Mouse (Mus musculus) T-helper 2 cell (primary cell): Measurements from ENCODE around the gene Atp6v1c2.

Experiments used
- in situ Hi-C: fragments of 300-600 bp; cut with MboI, MseI; formaldehyde crosslinking; loops from one replicate; pipeline ENCODE4 v1.15.1; 2025; ENCODE audit warnings: high pct_unique_total_duplicates

Gene Atp6v1c2

DNA sequence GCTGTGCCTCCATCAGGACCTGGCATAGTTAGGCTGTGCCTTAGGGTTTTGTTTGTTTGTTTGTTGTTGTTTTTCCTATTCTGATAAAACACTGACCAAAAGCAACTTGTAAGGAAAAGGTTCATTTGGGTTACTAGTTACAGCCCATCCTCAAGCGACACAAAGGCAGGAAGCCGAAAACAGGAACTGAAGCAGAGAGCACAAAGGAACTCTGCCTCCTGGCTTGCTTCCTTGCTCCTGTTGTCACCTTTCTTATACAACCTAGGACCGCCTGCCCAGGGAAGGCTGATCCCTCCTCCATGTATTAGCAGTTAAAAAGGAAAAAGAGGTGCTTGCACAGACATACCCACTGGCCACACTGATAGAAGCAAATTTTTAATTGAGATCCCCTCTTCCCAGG is 65.3 kb downstream of the Atp6v1c2 start:
- in situ Hi-C loops, result loop anchor here (25.0 kb wide), 1 partner anchor 452 kb away; the partner anchor contains the start of genes E2f6 and Greb1

DNA sequence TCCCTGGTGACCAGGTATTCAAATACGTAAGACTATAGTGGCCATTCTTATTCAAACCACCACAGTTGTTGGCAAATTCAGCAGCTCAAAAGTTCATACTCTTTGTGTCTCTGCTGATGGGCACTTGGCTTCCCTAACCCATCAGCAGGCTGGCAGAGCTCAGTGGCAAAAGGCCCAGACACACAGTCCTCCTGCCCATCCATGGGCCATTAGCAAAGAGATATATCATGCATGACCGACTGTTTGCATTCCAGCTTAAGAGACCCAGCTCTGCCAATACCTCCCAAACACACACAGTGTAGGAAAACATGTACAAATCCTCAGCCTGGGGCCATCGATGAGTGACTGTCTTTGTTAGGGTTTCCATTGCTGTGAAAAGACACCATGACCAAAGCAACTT is 68.2 kb downstream of the Atp6v1c2 start:
- in situ Hi-C loops, result loop anchor here (25.0 kb wide), 1 partner anchor 449 kb away; the partner anchor contains the start of genes E2f6 and Greb1

GRCm38 (mm10) chr12:17258431-17258830 is 70.7 kb downstream of the Atp6v1c2 start:
- in situ Hi-C loops, result loop anchor here (25.0 kb wide), 1 partner anchor 446 kb away; the partner anchor contains the start of genes E2f6 and Greb1

DNA sequence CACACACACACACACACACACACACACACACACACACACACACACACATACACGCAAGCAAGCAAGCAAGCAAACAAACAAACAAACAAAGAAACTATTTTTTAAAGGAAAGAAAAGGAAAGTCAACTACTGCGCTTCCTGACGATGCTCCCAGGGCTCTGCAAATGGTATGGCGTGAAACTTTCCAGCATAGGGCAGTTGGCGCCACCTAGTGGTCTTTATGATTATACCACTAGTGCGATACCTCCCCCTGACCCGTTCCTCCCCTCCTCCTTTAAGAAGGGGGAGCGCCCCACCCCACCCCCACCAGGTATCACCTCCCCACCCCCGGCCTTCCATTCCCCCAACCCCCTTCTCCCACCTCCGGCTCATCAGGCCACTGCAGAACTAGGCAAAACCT is 72.3 kb downstream of the Atp6v1c2 start:
- in situ Hi-C loops, result loop anchor here (25.0 kb wide), 1 partner anchor 445 kb away; the partner anchor contains the start of genes E2f6 and Greb1

DNA sequence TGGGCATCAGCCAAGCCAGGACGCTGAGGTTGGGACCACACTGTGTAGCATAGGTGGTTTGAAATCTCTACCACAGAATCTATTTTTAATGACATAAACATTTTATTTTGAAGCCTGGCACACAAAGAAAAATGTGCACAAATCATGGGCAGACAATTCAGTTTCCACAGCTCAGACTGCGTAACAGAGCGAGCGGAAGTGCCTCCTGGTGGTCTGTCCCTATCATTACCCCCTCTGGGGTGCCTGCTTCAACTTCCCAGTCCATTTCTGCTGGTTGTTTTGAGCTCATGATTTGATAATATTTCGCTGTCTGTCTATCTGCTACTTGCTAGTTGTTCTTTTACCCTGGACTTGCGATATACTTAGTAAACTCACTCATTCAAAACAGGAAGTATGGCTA is 73.6 kb downstream of the Atp6v1c2 start:
- in situ Hi-C loops, result loop anchor here (25.0 kb wide), 1 partner anchor 443 kb away; the partner anchor contains the start of genes E2f6 and Greb1

DNA sequence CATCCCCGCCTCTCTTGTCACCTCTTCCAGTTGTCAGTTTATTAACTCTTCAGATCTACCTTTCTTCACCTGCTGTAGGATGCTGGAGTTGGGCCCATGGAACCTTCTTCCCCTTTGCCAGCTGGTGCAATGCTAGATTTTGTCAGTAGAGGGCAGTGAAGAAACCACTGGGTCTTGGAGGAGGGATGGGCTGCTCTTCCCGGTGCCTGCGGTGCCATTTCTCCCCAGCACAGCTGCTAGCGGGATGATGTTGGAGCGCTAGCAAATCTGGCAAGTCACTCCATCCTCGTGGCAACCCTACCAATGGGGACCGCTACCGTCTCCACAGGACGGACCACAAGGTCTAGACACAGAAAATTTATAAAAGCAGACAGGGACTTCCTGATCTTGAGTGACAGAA is 76.1 kb downstream of the Atp6v1c2 start:
- in situ Hi-C loops, result loop anchor here (5.0 to 25.0 kb wide), 2 partner anchors 221 to 441 kb away; partner anchors contain the start of genes E2f6 and Greb1

DNA sequence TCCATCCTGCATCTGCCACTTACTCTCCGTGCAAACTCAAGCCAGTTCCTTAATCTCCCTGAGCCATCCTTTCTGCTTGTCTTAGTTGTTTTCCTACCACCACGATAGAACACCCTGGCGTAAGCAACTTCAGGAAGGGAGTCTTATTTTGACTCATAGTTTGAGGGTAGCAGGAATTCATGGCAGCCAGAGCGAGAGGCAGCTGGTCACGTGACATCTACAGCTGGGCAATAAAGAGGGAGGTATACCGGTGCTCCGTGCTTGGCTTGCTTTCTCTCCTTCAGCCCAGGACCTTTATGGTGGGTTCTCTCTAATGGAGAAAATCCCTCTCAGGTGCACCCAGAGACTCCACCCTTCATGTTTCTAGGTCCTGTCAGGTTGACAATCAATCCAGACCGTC is 78.2 kb downstream of the Atp6v1c2 start:
- in situ Hi-C loops, result loop anchor here (5.0 to 25.0 kb wide), 2 partner anchors 219 to 439 kb away; partner anchors contain the start of genes E2f6 and Greb1

DNA sequence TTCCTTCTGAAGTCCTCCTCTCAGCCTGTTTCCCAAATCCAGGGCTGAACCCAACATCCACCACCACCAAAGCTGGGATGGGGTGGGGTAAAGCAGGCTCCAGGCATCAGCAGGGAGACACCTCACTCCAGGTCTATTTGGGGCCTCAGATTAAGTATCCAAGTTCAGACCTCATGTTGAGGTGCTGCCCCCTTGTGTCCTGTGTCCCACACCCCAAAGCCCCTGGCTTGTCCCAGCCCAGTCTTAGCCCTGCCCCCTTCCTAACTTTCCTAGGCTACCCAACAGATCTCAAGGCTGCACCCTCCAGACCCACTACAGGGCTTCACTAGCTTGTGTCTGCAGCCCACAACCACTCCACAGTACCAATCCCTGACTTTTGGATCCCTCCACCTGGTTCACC is 87.1 kb downstream of the Atp6v1c2 start:
- in situ Hi-C loops, result no loop called here

DNA sequence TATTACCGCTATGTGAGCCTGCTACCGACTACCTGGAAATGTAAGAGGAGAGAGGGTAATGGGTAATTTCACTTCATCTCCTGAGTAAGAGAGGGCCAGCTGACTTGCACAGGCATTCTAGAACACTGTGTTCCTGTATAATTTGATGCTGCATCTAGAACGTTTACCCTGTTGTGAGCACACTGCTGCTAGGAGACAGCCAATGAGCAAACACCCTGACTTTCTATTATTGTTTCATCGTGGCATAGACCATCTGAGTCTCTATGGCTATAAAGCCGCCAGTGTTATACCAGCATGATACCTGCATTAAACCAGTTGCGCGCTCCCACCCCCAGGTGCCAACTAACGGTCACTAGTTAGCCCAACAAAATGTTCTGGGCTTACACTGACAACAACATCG is 87.5 kb downstream of the Atp6v1c2 start:
- in situ Hi-C loops, result no loop called here

GRCm38 (mm10) chr12:17241016-17241415 is 88.1 kb downstream of the Atp6v1c2 start:
- in situ Hi-C loops, result no loop called here

DNA sequence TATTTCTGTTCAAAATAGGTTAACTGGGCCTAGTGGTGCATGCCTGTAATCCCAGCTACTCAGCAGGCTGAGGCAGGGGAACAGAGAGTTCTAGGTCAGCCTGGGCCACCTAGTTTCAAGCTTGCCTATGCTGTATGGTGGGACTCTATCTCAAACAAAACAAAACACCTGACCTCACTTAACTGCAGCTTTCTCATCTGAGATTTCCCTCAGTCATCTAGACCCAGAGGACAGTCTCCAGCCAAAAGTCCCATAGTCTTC is 89.8 kb downstream of the Atp6v1c2 start:
- in situ Hi-C loops, result no loop called here

- in situ Hi-C loops, result no loop called here
Measured at GRCm38 (mm10) chr12:17238588-17239427, 90.4 kb downstream of the Atp6v1c2 start.

- in situ Hi-C loops, result no loop called here
Measured at GRCm38 (mm10) chr12:17235535-17236313, 93.4 kb downstream of the Atp6v1c2 start.
